Mouse (Mus musculus) retina, postnatal 7 days (tissue): ENCODE measurements around the gene Wasf2.

Source experiments
- DNase-seq: peaks from one replicate; pipeline ENCODE4 v3.0.0-alpha.2; 2012; ENCODE audit warnings: low read depth, low spot score

Wasf2 gene

DNA sequence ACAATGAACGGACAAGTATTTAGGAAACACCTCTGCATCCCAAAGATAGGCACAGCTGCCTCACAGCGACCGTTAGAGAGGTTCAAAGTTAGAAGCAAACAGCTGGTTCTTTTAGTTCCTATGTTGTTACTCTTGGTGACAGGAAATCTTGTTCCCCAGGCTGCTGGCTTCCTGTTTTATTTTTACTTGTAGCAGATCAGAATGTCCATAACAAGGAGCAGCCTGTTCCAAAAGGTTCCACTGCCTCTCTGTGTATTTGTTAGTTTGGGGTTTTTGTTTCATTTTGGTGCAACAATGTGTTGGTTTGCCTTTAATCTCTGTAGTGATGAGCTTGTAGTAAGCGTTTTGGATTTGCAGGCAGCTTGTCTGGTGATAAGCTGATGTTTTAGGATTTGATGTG is 44.1 kb downstream of the Wasf2 start:
- DNase-seq: no peak

DNA sequence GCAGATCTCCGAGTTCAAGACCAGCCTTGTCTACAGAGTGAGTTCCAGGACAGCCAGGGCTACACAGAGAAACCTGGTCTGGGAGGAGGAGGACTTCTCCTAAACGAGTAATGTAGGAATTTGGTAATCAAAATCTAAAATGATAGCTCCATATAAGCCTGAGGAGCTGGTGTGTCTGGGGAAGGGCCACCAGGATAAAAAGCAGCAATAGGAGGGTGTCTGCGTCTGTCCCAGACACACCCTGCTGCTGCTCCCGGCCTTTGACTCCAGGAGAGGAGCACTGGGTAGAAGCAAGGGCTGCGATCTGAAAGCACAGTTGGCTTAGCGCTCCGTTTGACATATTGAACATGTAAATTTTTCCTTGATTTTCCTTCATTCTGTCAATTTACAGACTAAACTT is 45.0 kb downstream of the Wasf2 start:
- DNase-seq: no peak

DNA sequence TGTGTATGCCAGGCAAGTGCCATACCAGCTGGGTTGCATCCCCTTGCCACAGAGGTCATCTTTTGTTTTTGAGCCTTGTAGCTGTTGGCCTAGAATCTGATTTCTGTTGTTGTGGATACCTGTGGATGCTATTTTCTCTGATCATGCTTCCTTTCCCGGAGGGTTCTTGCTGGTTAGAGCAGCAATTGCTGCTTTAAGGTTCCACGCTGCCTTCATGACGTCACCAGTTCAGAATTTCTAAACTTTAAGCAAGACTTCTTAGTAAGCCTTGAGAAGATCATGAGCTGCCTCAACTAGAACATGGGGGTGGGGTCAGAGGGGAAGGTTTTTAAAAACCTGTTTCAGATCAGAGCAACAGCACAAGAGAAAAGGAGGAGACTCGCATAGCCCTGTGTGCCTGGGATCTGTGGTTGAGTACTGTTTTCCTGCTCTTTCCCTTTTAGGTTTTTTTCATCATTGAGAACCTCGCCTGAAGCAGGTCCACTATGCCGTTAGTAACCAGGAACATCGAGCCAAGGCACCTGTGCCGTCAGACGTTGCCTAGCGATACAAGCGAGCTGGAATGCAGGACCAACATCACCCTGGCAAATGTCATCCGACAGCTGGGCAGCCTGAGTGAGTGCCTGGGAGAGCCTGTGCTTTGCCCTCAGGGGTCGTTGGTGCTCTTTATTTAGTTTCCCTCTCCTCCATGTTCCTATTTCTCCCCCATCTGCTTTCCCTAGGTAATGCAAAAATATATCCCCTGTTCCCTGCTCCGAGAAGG is 45.9 kb downstream of the Wasf2 start:
- DNase-seq: no peak

DNA sequence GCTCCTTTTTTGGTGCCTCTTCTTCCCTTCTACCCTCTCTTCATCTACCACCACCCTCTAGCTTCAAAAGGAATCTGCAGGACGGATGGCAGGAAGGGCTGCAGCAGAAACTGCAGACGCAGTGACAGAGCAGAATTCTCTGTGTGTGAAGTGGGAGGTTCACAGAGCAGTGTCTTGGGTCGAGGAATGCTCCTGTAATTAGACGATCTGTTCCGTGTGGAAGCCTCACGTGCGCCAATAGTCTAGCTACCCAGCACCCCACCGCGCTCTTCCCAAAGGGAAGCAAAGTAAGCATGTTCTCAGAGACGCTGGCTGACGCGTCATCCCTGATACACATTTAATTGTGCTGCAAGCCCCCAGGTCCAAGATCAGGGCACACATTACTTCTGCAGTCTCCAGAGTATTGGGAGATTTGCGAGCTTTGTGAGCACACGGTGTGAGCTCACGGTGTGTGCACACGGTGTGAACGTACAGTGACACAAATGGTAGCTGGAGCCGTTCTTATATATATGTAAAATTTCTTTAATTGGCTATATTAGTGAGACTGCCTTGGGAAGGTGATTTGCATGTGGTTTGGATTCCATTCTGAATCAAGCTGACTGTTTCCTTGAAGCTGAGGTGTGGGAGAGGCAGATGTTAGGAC is 46.6 kb downstream of the Wasf2 start:
- no peak for DNase-seq

DNA sequence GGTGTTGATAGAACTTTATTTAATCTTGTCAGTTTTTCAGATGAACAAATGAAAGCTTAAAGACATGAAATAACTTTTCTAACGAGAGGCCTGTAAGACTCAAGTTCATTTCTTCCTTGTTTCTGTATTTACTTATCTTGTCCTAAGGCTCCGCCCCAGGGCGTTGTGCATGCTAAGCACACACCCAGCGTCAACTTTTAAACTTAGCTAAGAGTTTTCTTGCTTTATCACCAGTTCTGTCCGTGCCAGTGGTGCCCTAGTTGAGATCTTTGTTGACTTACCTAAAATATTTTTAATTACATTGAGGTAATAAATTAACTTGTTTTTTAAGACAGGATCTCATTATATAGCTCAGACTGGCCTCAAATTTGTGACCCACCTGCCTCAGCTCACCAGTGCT is 48.0 kb downstream of the Wasf2 start:
- DNase-seq: no peak

DNA sequence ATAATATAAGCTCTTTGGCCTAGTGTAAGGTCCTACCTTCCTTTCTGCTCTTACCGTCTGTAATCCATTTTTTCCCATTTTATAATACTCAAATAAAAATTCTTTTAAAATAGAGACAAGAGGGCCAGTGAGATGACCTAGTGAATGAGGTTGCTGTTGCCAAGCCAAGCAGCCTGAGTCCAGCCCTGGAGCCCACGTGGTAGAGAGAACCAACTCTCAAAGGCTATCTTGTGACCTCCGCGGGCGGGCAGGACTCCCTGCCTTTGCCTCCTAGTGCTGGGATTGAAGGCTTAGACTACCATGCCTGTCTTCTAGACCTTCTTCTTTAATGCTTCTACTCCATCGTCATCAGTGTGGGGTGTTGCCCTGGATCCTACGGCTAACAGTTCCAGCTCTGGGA is 49.0 kb downstream of the Wasf2 start:
- DNase-seq: no peak

DNA sequence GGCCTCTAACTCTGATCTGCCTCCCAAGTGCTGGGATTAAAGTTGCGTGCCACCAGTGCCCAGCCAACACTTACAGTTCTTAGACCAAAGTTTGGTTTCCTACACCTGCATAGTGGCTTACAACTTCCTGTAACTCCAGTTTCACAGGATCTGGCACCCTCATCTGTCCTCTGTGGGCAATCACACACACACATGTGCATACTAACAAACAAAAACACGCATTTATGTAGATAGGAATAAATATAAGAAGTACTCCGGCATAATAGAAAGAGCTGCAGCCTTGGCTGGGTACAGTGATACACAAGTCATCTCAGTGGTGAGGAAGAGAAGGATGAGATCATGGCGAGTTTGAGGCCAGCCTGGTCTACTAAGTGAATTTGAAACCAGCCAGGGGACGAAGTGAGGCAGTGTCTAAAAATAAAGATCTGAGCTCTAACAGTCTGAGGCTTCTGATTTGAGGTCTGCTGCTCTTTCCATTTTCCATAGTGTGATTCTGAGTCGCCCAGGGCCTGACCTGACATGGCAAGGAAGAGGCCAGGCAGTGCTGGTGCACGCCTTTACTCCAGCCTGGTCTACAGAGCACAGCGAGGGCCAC is 52.2 kb downstream of the Wasf2 start:
- DNase-seq: no peak

DNA sequence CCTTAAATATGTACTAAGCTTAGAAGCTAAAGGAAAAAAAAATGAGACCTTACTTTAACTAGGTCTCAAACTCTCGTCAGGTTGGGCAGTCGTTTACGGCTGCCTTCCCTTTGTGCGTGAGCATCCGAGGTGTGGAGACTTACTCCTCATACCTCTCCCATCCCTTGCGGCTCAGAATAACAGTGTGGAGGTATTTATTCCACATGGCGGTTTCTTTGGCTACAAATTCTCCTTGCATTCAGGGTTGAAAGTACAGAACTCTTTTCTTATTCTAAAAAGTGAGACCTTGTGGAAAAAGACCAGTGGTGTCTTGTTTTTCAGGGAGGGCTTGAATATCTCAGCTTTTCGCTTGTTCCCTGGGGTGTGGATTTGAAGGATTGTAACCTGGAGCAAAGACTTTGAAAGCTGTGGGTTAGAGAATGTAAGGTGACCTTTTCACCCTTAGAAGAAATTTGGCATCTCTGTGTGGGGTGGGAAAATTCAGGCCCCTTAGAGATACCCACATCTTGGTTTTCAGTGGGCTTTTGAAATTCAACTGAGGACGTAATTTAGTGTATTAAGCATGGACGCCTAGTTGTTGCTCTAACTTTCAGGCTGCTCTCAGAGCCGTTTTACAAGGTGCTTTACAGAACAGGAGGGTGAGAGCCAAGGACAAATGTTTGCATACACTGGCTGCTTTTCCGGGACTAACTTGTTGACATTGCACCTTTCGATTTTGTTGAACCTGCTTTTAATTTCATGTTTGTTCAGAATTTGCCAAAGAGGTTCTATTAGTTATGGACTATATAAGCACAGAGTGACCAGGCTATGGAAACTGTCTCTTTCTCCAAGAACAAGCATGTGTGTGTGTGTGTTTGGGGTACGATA is 54.0 kb downstream of the Wasf2 start:
- DNase-seq: no peak

DNA sequence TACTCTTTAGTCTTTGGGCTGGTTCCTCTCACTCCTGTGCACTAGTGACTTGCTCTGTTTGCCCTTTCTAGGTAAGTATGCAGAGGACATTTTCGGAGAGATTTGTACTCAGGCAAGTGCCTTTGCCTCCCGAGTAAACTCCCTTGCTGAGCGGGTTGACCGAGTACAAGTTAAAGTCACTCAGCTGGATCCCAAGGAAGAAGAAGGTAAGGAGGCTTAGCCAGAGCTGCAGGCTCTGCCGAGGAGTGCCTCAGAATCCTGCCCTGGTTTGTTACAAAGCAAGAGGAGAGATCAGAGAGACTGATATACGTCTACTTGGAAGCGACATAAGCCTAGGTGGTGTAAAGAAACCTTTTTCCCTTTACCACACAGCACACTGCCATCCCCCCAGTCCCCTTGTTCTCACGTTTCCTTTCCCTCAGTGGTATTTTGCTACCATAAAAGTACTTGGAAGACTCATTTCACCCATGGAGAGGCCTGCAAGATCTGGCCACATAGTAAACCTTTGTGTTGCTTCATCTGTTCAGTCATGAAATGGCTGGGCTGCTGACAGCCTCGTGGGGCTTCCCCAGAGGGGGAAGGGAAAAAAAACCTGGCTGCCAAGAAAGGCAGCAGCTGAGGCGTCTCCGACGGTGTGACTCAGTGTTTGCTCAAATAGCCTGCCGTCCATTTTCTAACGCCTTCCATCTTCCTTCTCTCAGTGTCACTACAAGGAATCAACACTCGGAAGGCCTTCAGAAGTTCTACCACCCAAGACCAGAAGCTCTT is 54.8 kb downstream of the Wasf2 start:
- DNase-seq: no peak

DNA sequence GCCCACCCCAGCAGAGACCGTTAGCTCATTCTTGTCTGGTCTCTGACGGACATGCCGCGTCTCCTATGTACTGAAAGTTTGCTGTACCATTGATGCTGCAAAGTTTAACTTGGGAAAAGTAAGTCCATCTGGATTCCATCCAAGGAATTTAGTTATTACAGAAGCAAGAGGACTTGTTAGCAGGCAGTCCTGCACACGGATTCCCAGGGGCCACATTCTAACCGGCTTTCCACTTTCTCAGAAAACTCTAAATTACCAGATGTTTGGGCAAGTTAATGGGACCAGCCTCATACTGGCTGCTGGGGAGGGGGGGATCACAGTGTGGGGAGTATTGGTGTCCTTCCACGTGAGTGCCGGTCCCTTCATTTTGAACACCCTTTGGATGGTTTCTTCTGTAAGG is 55.6 kb downstream of the Wasf2 start:
- DNase-seq: no peak

DNA sequence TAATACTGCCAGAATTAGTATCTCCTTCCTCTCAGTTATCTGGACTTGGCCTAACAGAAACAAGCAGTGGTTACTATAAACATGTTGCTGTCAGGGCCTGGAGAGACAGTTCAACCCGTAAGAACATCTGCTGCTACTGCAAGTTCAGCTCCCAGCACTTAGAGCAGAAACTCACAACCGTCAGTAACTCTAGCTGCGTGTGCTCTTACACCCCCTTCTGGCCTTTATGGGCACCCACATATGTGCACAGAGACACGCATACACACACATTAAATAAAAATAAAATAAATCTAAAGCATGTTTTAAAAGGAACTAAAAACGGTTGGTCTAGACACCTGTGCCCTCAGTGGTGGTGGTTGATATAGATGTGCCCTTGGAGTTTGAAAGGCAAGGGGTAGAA is 56.6 kb downstream of the Wasf2 start:
- DNase-seq: no peak

DNA sequence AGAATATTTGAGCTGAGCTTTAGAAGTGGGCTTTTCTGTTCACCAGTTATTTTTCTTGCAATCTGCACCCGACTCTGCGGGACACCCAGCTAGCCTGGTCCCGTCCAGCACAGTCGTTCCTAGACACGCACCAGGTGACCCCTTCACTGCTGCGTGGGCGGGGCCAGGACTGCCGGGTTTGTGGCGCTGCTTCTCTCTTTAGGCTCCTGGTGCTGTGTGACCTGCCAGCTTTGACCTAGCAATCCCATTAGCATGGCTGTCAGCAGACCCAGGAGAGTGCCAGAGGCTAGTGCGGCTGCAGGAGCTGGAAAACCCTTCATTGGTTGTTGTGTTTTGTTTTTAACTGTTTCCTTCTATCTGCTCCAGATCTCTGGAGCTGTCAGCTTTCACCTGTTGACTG is 59.1 kb downstream of the Wasf2 start:
- no peak for DNase-seq

DNA sequence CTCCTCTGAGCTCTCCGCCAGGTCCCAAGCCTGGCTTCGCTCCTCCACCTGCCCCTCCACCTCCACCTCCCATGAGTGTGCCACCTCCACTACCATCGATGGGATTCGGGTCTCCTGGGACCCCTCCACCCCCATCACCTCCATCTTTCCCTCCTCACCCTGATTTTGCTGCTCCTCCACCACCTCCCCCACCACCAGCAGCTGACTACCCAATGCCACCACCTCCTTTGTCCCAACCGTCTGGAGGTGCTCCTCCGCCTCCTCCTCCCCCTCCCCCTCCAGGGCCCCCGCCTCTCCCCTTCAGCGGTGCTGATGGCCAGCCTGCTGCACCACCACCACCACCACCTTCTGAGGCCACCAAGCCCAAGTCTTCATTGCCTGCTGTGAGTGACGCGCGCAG is 64.2 kb downstream of the Wasf2 start:
- DNase-seq: no peak

DNA sequence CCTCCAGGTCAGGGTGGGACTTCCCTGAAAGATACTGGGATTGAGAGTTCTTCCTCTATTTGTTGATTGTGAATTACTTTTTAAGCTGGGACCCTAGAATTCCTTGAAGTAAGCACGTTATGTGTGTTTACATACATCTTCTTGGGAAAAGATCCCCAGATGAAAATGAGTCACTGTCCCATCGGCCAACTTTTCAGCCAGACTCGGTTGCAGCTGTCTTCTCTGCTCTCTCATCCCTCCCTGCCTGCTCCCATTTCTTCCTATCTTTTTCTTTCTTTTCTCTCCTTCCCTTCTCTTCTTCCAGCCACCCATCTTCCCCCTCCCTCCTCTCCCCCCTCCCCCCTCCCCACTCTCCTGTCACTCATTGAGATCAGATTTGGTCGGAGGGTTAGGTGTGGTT is 64.7 kb downstream of the Wasf2 start:
- DNase-seq: no peak

DNA sequence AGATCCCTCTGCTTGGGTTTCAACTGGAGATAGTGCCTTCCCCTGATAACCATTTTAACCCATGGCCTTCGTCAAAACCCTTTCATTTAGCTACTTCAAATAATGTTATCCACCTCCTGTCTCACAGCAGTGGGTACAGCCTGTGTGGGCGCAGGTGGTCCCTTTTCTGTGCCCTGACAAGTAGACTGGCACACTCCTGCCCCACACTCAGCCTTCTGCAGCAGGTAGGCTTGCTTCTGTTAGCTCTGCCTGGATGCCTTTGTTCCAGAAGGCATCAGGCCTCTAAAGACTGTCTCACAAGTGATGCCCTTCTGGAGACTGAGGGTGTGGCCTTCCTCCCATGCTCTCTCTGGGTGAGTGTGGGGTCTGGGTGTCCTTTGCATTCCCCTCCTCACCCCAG is 65.8 kb downstream of the Wasf2 start:
- no peak for DNase-seq

DNA sequence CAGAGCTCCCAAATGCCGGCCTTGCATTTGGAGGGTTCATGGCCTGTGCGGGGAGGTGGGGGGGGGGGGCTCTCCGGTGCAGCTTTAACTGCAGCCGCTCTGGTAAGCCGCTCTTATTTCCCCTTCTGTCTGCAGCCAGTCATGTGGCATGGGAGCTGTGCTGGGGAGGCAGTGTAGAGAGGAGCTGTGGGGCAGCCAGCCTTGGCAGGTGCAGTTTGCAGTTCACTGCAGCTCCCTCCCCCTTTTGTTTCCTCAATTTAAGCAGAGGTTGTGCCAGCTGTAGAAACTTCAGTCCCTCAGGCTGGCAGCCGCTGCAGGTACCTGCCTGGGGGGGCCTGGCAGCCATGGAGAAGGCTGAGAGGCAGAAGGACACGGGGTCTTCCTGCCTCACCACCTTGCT is 66.5 kb downstream of the Wasf2 start:
- DNase-seq: no peak

DNA sequence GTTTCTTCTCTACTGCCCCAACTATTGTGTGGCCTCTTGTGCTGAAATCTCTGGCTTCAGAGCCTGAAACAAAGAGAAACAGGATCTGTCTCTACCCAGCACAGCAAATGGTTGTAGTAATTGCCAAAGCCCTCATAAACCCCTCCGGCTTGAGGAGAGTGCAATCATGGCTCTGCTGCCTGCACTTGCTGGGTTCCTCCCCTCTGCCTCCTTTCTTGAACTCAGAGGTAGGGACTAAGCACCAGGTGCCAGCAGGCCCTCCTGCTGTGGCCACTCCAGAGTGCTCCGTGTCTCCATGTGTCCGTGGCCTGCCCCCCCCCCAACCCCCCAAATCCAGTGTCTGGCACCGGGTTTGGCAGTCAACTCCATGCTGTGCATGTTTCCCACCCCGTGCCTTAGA is 67.0 kb downstream of the Wasf2 start:
- no peak for DNase-seq

DNA sequence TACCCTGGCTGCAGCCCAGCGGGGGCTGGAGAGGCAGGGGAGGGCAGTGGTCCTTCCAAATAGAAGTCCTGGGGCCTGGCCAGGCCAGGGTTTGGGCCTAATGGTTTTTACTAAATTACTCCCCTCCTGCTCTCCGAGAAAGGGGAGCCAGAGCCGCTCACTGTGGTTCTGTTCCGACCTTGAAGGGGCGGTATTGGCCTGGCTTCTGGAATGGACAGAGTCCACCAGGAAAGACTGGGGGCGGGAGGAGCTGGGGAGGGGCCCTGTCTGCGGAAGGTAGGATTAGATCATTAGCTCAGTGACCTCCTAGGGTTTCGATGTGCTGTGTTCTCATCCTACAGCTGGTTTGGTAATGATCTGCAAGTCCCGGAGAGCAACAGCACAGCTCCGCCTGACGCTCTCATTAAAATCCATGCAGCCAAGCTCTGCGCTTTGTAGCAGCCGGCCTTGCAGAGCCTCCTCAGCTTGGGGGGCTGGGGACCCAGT is 67.5 kb downstream of the Wasf2 start:
- no peak for DNase-seq

DNA sequence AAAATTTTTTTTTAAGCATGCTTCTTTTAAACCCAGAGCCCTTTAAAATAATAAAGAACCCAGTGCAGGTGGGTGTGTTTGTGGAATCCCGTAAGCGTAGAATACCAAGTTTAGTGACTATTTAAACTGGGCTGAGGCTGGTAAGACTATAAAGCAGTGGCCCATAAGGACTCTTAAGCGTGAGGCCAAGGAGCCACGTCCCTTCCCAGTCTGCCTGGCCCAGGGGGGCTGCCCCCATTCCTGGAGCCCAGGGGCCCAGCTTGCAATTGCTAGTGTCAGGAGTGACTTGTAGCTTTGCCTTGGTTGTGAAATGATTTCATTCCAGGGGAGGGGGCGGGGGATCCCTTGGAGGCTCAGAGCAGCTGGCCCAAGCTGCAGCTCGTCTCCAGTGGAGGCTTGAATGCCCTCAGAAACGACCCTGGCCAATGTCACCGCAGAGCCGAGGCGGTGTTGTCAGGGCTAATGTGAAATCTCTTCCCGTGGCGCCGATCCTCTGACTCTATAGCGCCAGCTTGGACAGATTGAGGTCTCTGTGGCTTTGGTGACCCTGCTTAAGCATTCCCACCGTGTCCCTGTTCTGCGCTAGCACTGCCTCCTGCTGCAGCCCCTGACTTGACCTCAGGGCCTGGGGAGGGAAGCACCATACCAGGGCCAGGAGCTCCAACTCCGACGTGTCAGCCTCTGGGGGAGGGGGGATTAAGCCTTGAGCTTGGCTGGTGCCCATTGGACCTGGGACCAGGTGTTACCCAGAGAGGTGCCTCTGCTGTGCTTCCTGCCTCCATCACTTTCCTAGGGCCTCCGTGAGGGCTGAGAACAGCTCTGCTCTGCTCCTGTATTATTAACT is 68.3 kb downstream of the Wasf2 start:
- no peak for DNase-seq

DNA sequence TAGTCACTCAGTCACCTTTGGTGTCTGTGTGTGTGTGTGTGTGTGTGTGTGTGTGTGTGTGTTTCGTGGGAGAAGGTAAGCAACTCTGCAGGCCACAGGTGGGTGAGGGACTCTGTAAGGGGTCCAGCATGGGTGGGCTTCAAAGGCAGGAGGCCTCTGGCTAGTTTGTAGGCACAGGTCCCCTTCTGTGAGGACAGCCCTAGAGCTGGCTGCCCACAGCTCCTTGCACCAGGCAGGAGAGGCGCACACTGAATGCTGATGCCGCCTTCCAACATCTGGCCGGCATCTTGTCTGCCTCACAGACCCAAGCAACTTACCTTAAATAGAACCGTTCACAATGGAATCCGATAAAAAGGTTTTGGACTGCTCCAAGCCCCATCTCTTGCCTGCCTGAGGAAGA is 69.4 kb downstream of the Wasf2 start:
- no peak for DNase-seq
